Comparison of ENCODE assay signal across 8 mouse cellular contexts in genomic region chr14:21994061-21994990, GRCm38 (mm10). TPM values are rescaled to one million over a fixed set of nuclear protein-coding genes. Genes with fewer than 3 reads are reported as not detected.
DNase-seq lines count a peak whose midpoint lies in the region; ATAC-seq and TF ChIP-seq lines count a peak whose summit lies in the region.

No protein-coding gene starts in this region.

- H3K4me2 ChIP-seq in heart, embryonic 14.5 days (ENCODE audit: low read length) = peak overlapping the region; percentile 93
- H3K4me2 ChIP-seq in hindbrain, postnatal 0 days (ENCODE audit: low read depth, low read length) = peak overlapping the region; percentile 72
- H3K4me2 ChIP-seq in liver, embryonic 13.5 days = peak overlapping the region; percentile 80
- H3K4me2 ChIP-seq in neural tube, embryonic 13.5 days = peak overlapping the region; percentile 91

- no peaks in the 10 kb centered on the region for H3K36me3 ChIP-seq in heart, embryonic 14.5 days (ENCODE audit: control insufficient read depth, insufficient read depth, low read length)
- H3K36me3 ChIP-seq in embryonic facial prominence, embryonic 10.5 days (replicated peaks) = no peaks in the 10 kb centered on the region
- no peaks in the 10 kb centered on the region for H3K36me3 ChIP-seq in hindbrain, postnatal 0 days (ENCODE audit: insufficient read depth, low read length)
- no peaks in the 10 kb centered on the region for H3K36me3 ChIP-seq in liver, embryonic 13.5 days
- no peaks in the 10 kb centered on the region for H3K36me3 ChIP-seq in neural tube, embryonic 13.5 days

- H3K4me3 ChIP-seq in heart, embryonic 14.5 days (ENCODE audit: control insufficient read depth in 1 of 2, insufficient read depth in 1 of 2, low read depth in 1 of 2, low read length in 2 of 2) = peak overlapping the region; percentile 48 to 57
- peak overlapping the region; percentile 73 for H3K4me3 ChIP-seq in embryonic facial prominence, embryonic 10.5 days
- peak overlapping the region; percentile 42 for H3K4me3 ChIP-seq in hindbrain, postnatal 0 days (ENCODE audit: low read length)
- peak overlapping the region; percentile 62 for H3K4me3 ChIP-seq in liver, embryonic 13.5 days (replicated peaks)
- H3K4me3 ChIP-seq in neural tube, embryonic 13.5 days = peak overlapping the region; percentile 64

- H3K4me1 ChIP-seq in heart, embryonic 14.5 days (ENCODE audit: control insufficient read depth in 2 of 2, insufficient read depth in 2 of 2, low read length in 2 of 2) = peaks cover 10 to 33% of the 10 kb centered on the region in 2 experiments; a peak in 3 of 4 replicates
- H3K4me1 ChIP-seq in embryonic facial prominence, embryonic 10.5 days = peaks cover 56% of the 10 kb centered on the region
- H3K4me1 ChIP-seq in hindbrain, postnatal 0 days (ENCODE audit: insufficient read depth, low read length) = 0 out of 2 replicates have a peak, but pooled peaks cover 5% of the 10 kb centered on the region
- peaks cover 27% of the 10 kb centered on the region for H3K4me1 ChIP-seq in liver, embryonic 13.5 days (replicated peaks)
- peaks cover 60% of the 10 kb centered on the region for H3K4me1 ChIP-seq in neural tube, embryonic 13.5 days (replicated peaks)

- WGBS in heart, embryonic 14.5 days = 6% methylated on average over 44 of the region's 44 CpGs
- 1% methylated on average over 44 of the region's 44 CpGs for WGBS in embryonic facial prominence, embryonic 10.5 days
- WGBS in hindbrain, postnatal 0 days = 8% methylated on average over 44 of the region's 44 CpGs
- WGBS in liver, embryonic 13.5 days (ENCODE audit: insufficient replicate concordance) = 2% methylated on average over 44 of the region's 44 CpGs
- 2% methylated on average over 44 of the region's 44 CpGs for WGBS in neural tube, embryonic 13.5 days

- no peak overlapping the region for H3K27ac ChIP-seq in heart, embryonic 14.5 days (replicated peaks in 1 of 2; ENCODE audit: control insufficient read depth in 1 of 2, insufficient read depth in 1 of 2, low read depth in 2 of 2, low read length in 2 of 2)
- peak overlapping the region; percentile 86 for H3K27ac ChIP-seq in embryonic facial prominence, embryonic 10.5 days (replicated peaks)
- H3K27ac ChIP-seq in hindbrain, postnatal 0 days = no peak overlapping the region
- no peak overlapping the region for H3K27ac ChIP-seq in liver, embryonic 13.5 days
- peak overlapping the region; percentile 86 for H3K27ac ChIP-seq in neural tube, embryonic 13.5 days (replicated peaks)

- ATAC-seq in heart, embryonic 14.5 days (ENCODE audit: insufficient number of reproducible peaks, insufficient read depth, low FRiP score, low read depth) = no peak
- no peak for ATAC-seq in hindbrain, postnatal 0 days
- no peak for ATAC-seq in liver, embryonic 13.5 days (ENCODE audit: low read depth)
- ATAC-seq in neural tube, embryonic 13.5 days (ENCODE audit: low read depth) = no peak

- no peaks in the 10 kb centered on the region for H3K9me3 ChIP-seq in heart, embryonic 14.5 days (ENCODE audit: control insufficient read depth, low read length)
- no peaks in the 10 kb centered on the region for H3K9me3 ChIP-seq in embryonic facial prominence, embryonic 10.5 days
- no peaks in the 10 kb centered on the region for H3K9me3 ChIP-seq in hindbrain, postnatal 0 days (ENCODE audit: low read length)
- H3K9me3 ChIP-seq in liver, embryonic 13.5 days (replicated peaks) = no peaks in the 10 kb centered on the region
- H3K9me3 ChIP-seq in neural tube, embryonic 13.5 days = no peaks in the 10 kb centered on the region

- peak overlapping the region; percentile 57; the same call in 1 of the 2 replicates for H3K9ac ChIP-seq in heart, embryonic 14.5 days (ENCODE audit: low read length)
- peak overlapping the region; percentile 18; the same call in 1 of the 2 replicates for H3K9ac ChIP-seq in hindbrain, postnatal 0 days (replicated peaks; ENCODE audit: low read length)
- peak overlapping the region; percentile 43; the same call in 1 of the 2 replicates for H3K9ac ChIP-seq in liver, embryonic 13.5 days
- peak overlapping the region; percentile 83 for H3K9ac ChIP-seq in neural tube, embryonic 13.5 days

- intact Hi-C loops in left cerebral cortex, postnatal 4 days (cut with DNase I) = no loop called here

- no peak for TF ChIP-seq CTCF in hindbrain, postnatal 0 days (IDR thresholded peaks at IDR 0.05; ENCODE audit: low read depth)

- H3K27me3 ChIP-seq in heart, embryonic 14.5 days (ENCODE audit: control insufficient read depth, insufficient read depth, low read length) = peaks cover 73% of the 10 kb centered on the region
- peaks cover 84% of the 10 kb centered on the region for H3K27me3 ChIP-seq in embryonic facial prominence, embryonic 10.5 days (replicated peaks; ENCODE audit: low read depth, poor library complexity, severe bottlenecking)
- H3K27me3 ChIP-seq in hindbrain, postnatal 0 days (ENCODE audit: insufficient read depth, low read length) = peaks cover 39% of the 10 kb centered on the region
- peaks cover 79% of the 10 kb centered on the region for H3K27me3 ChIP-seq in liver, embryonic 13.5 days
- peaks cover 20% of the 10 kb centered on the region for H3K27me3 ChIP-seq in neural tube, embryonic 13.5 days

- no peak for DNase-seq in heart, adult 8-10 months (ENCODE audit: low spot score)
- peak; percentile 53 for DNase-seq in embryonic facial prominence, embryonic 10.5 days (ENCODE audit: low spot score)
- peak; percentile 23 for DNase-seq in hindbrain, postnatal 0 days (ENCODE audit: low spot score)
- DNase-seq in liver, embryonic 13.5 days = no peak
- no peak for DNase-seq in left cerebral cortex, postnatal 4 days
- no peak for DNase-seq in gastrocnemius, postnatal 25 days

RNA-seq across cellular contexts. Expression of gene Zfp503, which starts 4.9 kb away (rescaled TPM):
- 0.67 and 1.6 TPM in 2 replicates for polyA plus RNA-seq in heart, embryonic 14.5 days (2014; fragmentation: Nextera tagmentation; extraction: Ambion mirVana)
- 1 to 10 TPM; 1.9 to 2.2 (median 2.2) TPM for total RNA-seq in heart, adult 8-10 months (2022)
- 9.7 and 12.5 TPM in 2 replicates for polyA plus RNA-seq in embryonic facial prominence, embryonic 10.5 days (2016; fragmentation: Nextera tagmentation; extraction: Ambion mirVana)
- total RNA-seq in hindbrain, postnatal 0 days (2014; rRNA removed) = 25.5 and 25.6 TPM in 2 replicates
- polyA plus RNA-seq in hindbrain, postnatal 0 days (2015; fragmentation: Nextera tagmentation; extraction: Ambion mirVana) = 8.4 and 10.4 TPM in 2 replicates
- 0.82 and 1.4 TPM in 2 replicates for polyA plus RNA-seq in liver, embryonic 13.5 days (2015; fragmentation: Nextera tagmentation; extraction: Ambion mirVana)
- polyA plus RNA-seq in neural tube, embryonic 13.5 days (2015; fragmentation: Nextera tagmentation; extraction: Ambion mirVana) = 16.9 and 20.4 TPM in 2 replicates
- 1 to 10 TPM; 2.2 to 4.8 TPM for total RNA-seq in left cerebral cortex, postnatal 4 days (2021)
- total RNA-seq in gastrocnemius, postnatal 25 days (2021) = 10 to 100 TPM in 1 of 2 experiments, 1 to 10 TPM in 1; 9.1 to 15.6 TPM

RNA-seq across cellular contexts. Expression of gene Lrmda, which starts 25.2 kb away (rescaled TPM):
- polyA plus RNA-seq in heart, embryonic 14.5 days (2014; fragmentation: Nextera tagmentation; extraction: Ambion mirVana) = 0.95 and 1.2 TPM in 2 replicates
- 1 to 10 TPM; 1.8 to 3.0 (median 2.4) TPM for total RNA-seq in heart, adult 8-10 months (2022)
- 0.85 and 0.88 TPM in 2 replicates for polyA plus RNA-seq in embryonic facial prominence, embryonic 10.5 days (2016; fragmentation: Nextera tagmentation; extraction: Ambion mirVana)
- total RNA-seq in hindbrain, postnatal 0 days (2014; rRNA removed) = 0.21 TPM in 1 of 2 replicates, not detected in the other
- polyA plus RNA-seq in hindbrain, postnatal 0 days (2015; fragmentation: Nextera tagmentation; extraction: Ambion mirVana) = 0.52 and 0.53 TPM in 2 replicates
- 0.25 and 0.27 TPM in 2 replicates for polyA plus RNA-seq in liver, embryonic 13.5 days (2015; fragmentation: Nextera tagmentation; extraction: Ambion mirVana)
- 0.54 TPM in 1 of 2 replicates, not detected in the other for polyA plus RNA-seq in neural tube, embryonic 13.5 days (2015; fragmentation: Nextera tagmentation; extraction: Ambion mirVana)
- under 1 TPM in 1 of 2 experiments, not detected in 1; 0.74 TPM for total RNA-seq in left cerebral cortex, postnatal 4 days (2021)
- total RNA-seq in gastrocnemius, postnatal 25 days (2021) = 1 to 10 TPM; 1.7 to 3.8 TPM

Comparison
In these comparisons a context has a peak if more than half of its experiments do, and no peak if none do; other contexts are left out.
1. H3K27ac ChIP-seq: peak in embryonic facial prominence, embryonic 10.5 days (single experiment) and neural tube, embryonic 13.5 days (single experiment); none in heart, embryonic 14.5 days (0 of 2), hindbrain, postnatal 0 days (single experiment) and liver, embryonic 13.5 days (single experiment).
2. H3K9ac ChIP-seq: peak in every context shown above with its lines; median percentile 83 in neural tube, embryonic 13.5 days; 57 in heart, embryonic 14.5 days; 43 in liver, embryonic 13.5 days; 18 in hindbrain, postnatal 0 days.
3. DNase-seq: peak in embryonic facial prominence, embryonic 10.5 days (single experiment) and hindbrain, postnatal 0 days (single experiment); none in heart, adult 8-10 months (single experiment), liver, embryonic 13.5 days (single experiment), left cerebral cortex, postnatal 4 days (single experiment) and gastrocnemius, postnatal 25 days (single experiment).
4. Peak in every context shown above with its lines, with median percentiles within 50 percentile points of each other: H3K4me2 ChIP-seq and H3K4me3 ChIP-seq.